Mouse (Mus musculus) neutrophil, adult 59 days (primary cell): ENCODE data around the gene Ttyh3. TPM values are rescaled to one million over a fixed set of nuclear protein-coding genes. Genes with fewer than 3 reads are reported as not detected.

Experiments
- total RNA-seq, 2 experiments: library from RNA; stranded (reverse); gene quantifications; 1 replicate in 1 of 2; 2 replicates in 1 of 2; pipeline ENCODE4 v1.2.4; 2023

The Ttyh3 gene
- total RNA-seq, result 10 to 100 TPM; 91.6 to 95.7 TPM

DNA sequence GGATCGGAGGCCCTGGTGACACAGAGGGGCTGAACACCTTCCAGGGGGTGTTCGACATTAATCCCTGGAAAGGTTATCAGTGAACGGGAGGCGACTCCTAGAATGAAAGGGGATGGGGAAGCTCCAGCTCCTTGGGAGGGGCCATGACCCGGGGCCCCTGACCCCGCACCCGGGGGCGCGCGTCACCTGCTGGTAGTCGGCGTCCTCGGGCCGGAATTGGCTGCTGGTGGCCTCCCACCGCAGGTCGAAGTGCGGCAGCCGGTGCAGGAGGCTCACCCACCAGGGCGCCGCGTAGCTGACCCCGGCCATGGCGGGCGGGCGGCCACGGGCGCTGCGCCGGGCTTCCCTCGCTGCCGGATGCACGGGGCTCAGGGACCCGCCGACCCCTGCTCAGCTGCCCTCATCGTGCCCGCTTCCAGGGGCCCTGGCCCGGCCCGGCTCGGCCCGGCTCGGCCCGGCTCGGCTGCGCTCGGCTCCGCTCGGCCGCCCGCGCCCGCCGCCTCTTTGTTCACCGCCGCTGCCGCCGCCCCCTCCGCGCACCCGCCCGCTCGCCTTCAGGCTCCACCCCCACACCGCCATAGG, at the start of gene Ttyh3:
TSS of gene Ttyh3 (minus strand) at position 513 of the 582 bp plus-strand sequence.

DNA sequence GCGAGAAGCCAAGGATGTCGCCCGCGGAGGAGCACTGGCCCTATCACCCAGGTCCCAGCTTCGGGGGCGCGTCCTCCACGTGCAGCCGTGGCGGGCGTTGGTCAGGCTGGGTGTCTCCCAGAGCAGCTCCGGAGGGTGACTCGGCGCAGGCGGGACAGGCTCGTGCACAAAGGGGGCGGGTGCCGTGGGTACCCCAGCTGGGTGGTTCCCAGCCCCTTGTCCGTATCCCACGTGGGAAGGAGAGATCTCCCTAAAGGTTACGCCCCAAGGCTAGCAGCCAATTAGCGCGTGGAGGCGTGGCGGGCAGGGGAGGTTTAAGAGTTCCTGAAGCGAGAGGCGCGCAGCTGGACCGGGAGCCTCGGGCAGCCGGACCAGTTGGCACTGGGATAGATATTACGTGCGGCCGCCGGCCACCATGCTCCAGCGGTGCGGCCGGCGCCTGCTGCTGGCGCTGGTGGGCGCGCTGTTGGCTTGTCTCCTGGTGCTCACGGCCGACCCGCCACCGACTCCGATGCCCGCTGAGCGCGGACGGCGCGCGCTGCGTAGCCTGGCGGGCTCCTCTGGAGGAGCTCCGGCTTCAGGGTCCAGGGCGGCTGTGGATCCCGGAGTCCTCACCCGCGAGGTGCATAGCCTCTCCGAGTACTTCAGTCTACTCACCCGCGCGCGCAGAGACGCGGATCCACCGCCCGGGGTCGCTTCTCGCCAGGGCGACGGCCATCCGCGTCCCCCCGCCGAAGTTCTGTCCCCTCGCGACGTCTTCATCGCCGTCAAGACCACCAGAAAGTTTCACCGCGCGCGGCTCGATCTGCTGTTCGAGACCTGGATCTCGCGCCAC, 41.6 kb downstream of the Ttyh3 start, which contains the start of gene Lfng:
TSS of gene Lfng (plus strand) at position 320 of the 835 bp plus-strand sequence.

Other genes with a start within 250 kb of the Ttyh3 start
- gene Eif3b, start 229.7 kb downstream of the Ttyh3 start, total RNA-seq, result 10 to 100 TPM; 63.2 to 71.3 TPM
- gene Gm4869, start 203.4 kb downstream of the Ttyh3 start, total RNA-seq, result not detected
- gene Chst12, start 143.5 kb downstream of the Ttyh3 start, total RNA-seq, result 100 to 1,000 TPM; 121 to 131 TPM
- not detected for gene Grifin, start 84.0 kb downstream of the Ttyh3 start, total RNA-seq
- 10 to 100 TPM; 46.8 to 48.4 TPM for gene Lfng, start 41.7 kb downstream of the Ttyh3 start, total RNA-seq
- gene Iqce, start 53.3 kb upstream of the Ttyh3 start, total RNA-seq, result 10 to 100 TPM in 1 of 2 experiments, 1 to 10 TPM in 1; 9.9 to 16.1 TPM
- gene Brat1, start 56.0 kb upstream of the Ttyh3 start, total RNA-seq, result 10 to 100 TPM; 14.7 to 17.0 TPM
- 1 to 10 TPM; 3.0 to 3.5 TPM for gene Amz1, start 75.1 kb upstream of the Ttyh3 start, total RNA-seq
- 10 to 100 TPM; 31.1 to 31.9 TPM for gene Gna12, start 181.4 kb upstream of the Ttyh3 start, total RNA-seq